Mouse (Mus musculus) brain, embryonic 14.5 days (tissue): ENCODE data around the gene Pcsk4.

Experiments used
- CTCF ChIP-seq: fragments of 200-500 bp; IDR thresholded peaks from 2 replicates; pipeline ENCODE4 v1.5.1; 2012; ENCODE audit warnings: inconsistent platforms, mild to moderate bottlenecking, moderate library complexity, borderline replicate concordance; ENCODE audit not compliant: insufficient read depth, insufficient read length; ENCODE audit errors: extremely low read depth
- POLR2A ChIP-seq: fragments of 200-500 bp; IDR thresholded peaks from 2 replicates; pipeline ENCODE4 v1.6.1; 2012; ENCODE audit warnings: mild to moderate bottlenecking, inconsistent platforms, borderline replicate concordance; ENCODE audit not compliant: poor library complexity, insufficient read depth, insufficient read length, severe bottlenecking; ENCODE audit errors: extremely low read depth

- TF ChIP-seq CTCF (no peak), POLR2A (no peak)
These were observed 7.4 kb downstream of the Pcsk4 start for GRCm38 (mm10) chr10:80321670-80322581.
